Mouse (Mus musculus) thymus, postnatal 14 days (tissue): ENCODE measurements around the gene Selenoh.
"Not testable (repeated sequence)": the region's sequence is repeated elsewhere in the genome, so short reads cannot be mapped to it uniquely, and the experiment has no call there.

Experiments
- DNase-seq: peaks from one replicate; pipeline ENCODE4 v3.0.0; 2021

The Selenoh gene

GRCm38 (mm10) chr2:84670569-84670933 lies at the start of gene Selenoh:
TSS of gene Selenoh (minus strand) at chr2:84670770.
- peak; percentile 91 for DNase-seq

GRCm38 (mm10) chr2:84717357-84717756 lies 46.8 kb upstream of the Selenoh start:
- no peak for DNase-seq

DNA sequence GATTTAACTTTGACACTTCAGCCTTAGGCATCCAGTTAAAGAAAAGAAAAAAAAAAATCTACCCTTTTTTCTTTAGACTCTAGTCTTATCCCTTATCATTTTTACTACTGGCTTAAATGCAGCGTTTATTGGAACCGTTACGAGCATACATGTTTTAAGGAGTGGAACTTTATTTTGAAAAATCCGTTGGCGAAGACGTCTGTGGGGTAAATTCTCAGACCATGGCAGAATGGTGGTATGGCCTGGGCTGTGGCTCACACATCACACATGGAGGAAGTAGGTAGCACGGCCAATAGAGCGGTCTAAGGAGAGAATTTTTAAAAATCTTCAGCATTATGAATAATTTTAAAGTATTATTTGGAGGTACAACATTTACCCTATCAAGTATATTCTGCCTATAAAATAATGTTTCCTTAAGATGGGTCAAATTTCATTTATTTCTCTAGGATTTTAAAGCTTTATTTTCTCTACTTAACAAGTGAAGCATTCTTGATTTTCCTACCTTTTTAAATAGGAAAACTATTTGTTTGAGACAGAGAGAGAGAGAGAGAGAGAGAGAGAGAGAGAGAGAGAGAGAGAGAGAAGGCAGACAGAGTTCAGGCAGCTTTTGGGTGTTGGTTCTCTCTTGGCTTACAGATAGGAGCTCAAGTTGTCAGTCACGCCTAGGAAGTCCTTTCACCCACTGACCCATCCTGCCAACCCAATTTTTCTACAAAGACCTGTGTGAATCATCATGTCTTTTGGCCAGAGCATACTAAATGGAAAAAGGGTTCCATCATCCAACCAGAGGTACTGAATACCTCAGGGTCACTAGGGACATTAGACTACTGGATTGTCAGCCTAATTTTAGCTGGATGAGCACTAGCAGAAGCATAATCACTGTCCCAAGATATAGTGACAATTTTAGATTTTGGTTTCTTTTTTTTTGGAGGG lies 46.1 kb upstream of the Selenoh start:
- DNase-seq = no peak

DNA sequence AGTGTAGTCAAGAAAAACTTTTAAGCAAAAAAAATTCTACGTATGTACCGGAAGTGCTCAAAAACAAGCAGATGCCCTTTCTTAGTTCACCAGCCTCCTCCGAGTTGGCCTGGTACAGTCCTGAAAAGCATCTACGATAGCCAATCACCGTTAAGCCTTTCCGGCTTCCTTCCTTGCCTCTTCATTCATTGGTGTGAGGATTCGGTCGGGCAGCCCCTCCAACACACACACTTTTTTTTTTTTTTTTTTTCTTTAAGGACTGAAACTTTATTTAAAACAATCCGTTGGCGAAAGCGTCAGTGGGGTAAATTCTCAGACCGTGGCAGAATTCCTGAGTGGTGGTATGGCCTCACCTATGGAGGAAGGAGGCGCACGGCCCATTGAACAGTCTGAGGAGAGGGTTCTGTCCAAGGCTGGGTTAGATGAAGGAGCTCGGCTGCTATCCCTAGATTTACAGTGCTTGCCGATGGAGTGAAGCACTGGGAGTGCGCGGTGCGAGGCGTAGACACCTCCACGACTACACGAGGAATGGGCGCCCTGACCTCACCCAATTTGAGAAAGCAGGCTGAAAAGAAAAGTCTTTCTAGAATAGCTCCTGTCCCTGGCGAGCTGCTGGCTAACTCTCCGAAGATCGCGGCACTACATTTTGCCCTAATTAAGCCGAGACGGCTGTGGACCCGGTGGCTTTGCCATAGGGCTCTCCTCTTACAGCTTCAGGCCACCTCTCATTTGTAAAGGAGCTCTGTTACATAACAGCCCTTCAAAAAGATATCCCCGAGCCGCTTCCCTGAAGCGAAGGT lies 45.2 kb upstream of the Selenoh start:
- DNase-seq = peak; percentile 82

DNA sequence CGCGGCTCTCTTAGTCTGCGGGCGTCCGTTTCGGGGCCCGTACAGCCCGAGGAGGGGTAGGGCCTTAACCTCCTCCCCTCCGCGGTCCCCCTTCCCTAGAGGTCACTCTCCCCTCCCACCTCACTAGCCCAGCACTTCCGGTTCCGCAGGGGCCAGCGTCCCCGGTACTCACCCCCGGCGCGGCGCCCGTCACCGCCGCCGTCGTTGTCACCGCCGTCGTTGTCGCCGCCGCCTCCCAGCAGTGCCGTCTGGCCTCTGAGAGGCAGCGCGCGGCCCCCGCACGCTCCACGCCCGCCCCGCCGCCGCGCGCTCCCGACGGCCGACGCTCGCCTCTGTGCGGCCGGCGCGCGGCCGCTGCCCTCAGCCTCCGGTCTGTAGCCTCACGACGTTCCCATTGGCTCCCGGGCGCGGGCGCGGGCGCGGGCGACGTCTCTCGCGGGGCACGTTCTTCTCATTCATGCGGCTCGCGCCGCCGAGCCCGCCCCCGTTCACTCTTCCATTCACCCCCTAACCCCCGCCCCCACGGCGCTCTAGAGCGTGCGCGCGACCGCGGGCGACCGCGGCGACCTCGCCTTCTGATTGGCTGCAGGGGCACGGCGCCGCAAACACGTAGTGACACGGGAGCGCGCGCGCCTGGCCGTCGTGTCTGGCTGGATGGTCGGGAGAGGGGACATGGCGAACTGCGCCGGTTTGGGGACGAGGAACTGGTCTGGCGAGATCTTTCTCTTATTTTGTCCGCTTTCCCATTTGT lies 44.4 kb upstream of the Selenoh start, which contains the start of gene Zdhhc5:
Gene Zdhhc5 (minus strand): TSS at position 370 of the 751 bp plus-strand sequence.
- peak; percentile 99 for DNase-seq

GRCm38 (mm10) chr2:84714422-84714810 lies 43.8 kb upstream of the Selenoh start:
- DNase-seq = no peak

GRCm38 (mm10) chr2:84711898-84712297 lies 41.3 kb upstream of the Selenoh start:
- no peak for DNase-seq

- no peak for DNase-seq
Observed at GRCm38 (mm10) chr2:84707523-84707922, 37.0 kb upstream of the Selenoh start.

DNA sequence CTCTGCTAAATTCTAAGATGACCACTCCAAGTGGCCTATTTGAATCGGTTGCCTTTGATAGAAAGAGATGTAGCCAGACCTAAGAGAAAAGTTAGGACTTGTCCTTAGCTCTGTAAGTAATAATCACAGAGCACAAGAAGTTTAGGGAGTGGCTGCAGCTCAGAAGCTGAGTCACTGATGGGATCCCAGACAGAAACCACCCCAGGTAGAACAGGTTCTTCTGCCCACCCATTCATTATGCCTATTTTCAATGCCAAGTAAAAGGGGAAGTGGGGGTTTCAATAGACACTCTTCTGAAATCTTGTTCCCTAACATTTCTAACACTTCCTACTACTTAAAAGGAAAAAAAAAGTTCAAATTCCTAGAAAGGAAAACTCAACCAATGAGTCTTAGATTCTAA lies 34.7 kb upstream of the Selenoh start:
- DNase-seq = no peak

- no peak for DNase-seq
Observed at GRCm38 (mm10) chr2:84704329-84704728, 33.8 kb upstream of the Selenoh start.

DNA sequence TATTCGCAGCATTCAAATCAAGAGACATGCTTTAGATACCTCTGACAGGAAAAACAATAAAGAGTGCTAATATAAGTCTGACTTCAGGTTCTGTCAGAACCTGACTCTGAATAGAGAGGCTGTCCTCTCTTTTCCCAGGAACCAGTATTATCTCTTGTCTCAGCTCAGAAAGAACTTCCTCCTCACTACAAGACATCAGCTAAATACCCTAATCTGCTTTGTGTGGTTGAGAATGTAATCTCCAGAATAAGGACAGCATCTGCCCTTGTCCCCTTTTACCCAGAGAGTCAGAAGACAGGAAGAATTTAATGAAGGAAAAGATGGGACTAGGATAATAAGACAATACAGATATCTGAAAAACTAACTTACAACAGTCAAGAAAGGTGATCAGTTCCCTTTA lies 32.9 kb upstream of the Selenoh start:
- no peak for DNase-seq

DNA sequence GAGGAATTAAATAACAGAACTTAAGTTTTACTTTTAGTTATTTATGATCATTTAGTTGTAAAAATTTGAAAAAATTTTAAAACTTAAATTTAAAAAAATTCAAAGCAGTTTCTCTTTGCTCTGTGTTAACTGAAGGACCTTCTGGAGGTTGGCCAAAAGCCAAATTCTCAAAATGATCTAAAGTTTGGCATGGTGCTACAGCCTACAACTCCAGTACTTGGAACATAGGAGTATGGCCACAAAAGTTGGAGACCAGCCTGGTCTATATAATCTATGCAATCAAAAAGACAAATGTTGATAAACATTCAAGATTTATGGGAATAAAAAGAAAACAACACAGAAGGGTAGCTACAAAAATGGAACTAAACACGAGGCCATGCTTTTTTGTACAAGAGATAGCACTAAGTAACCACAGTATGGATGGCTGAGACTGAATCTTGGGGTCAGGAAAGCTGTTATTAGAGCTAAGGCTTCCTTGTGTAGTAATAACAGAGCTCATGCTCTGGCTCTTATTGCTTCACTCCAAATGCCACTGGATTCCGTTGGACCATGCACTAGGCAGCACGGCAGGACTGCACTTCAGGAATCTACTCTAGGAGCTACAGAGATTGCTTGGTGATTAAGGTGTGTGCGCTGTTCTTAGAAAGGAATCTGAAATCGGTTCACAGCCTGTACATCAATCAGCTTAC lies 24.6 kb upstream of the Selenoh start:
- no peak for DNase-seq

DNA sequence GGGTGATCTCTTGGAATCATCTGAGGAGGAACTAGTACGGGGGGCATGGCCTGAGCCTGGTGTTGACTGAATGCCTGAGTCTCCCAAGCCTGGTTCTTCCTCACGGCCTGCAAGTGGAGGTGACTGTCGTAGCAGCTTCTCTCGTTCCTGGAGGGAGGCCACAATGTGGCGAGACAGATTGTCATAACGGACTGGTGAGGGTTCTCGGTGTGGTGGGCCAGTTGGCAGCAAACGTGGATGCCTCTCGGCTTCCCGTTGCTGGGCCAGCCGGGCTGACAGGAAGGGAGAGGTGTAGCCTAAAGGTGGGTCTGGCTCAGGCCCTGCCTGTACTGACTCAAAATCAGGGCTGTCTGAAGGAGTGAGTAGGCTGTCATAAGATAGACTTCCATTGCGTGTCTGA lies 19.5 kb upstream of the Selenoh start:
- DNase-seq = no peak

DNA sequence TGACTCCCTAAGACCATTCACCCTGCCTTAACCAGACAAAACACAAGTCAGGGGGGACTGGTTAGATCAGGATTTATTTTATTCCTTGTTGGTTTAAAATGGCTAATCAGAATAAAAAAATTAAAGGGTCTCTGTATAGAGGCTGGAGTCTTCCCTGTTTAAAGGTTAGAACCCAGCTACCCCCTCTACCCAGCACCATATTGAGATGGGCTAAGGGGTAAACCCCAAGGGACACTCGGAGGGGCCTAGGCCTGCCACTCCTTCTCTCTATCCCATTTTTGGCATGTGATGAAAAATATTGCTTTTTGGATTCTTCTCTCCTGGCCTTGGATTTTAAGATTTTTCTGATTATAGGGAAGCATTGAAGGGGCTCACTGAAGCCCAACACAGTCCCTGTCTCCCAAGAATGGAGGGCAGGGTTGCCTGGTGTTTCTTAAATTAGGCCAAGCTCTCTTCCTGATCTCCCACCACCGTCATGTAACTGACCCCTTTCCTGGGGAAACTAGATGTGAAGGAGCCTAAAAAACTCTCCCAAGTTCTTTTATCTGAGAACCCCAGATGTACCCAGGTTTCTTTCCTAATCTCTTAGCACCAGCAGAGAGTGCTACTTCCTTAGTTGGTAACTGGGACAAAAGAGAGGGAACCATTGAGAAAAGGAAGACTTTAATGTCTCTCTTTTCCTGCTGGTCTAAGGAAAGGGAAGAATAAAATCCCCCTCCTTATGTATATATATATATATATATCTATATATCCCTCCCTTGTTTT lies 17.7 kb upstream of the Selenoh start:
- no peak for DNase-seq

DNA sequence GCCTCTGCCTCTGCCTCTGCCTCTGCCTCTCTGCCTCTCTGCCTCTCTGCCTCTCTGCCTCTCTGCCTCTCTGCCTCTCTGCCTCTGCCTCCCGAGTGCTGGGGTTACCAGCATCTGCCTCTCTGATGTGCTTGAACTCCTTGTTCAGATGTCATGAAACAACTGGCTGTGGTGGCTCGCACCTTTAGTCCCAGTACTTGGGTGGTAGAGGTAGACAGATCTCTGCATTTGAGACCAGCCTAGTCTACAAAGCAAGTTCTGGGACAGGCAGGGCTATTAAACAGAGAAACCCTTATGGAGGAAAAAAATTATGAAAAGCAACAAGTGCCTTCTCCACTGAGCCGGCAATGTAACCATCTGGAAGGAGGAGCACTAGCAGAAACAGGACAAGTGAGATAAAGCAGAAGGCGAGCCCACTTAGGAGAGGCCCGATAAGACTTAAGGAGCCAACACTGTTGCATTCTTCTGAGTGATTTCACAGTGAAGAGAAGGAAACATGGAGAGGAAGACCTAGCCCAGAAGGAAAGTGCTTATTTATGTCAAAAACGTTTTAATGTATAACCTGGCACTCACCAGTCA lies 12.1 kb upstream of the Selenoh start:
- DNase-seq = no peak

DNA sequence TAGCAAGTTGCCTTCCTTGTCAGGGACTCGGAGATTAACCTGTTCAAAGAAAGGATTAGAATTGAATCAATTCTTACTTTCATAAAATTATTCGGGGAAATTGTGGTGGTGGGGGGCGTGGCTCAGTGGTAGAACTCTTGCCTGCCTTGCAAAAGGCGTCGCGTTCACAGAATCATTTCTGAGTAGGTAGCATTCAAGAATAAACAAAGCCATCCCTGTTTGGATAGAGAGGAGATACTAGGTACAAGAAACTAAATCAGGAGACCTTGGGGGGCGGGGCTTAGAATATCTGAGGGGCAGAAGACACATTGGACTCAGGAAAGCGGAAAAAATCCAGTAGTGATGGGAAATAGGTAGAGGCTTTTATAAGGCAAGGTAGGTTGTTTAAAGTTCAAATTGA lies 8.4 kb upstream of the Selenoh start, which contains the start of gene Tmx2:
Gene Tmx2 (minus strand): TSS at position 125 of the 400 bp plus-strand sequence.
- peak; percentile 21 for DNase-seq

GRCm38 (mm10) chr2:84677968-84678880 lies 7.7 kb upstream of the Selenoh start, which contains the start of the genes Gm28635 and Med19:
TSS of gene Gm28635 (minus strand) at chr2:84678041.
TSS of gene Med19 (plus strand) at chr2:84678402.
- peak; percentile 94 for DNase-seq

GRCm38 (mm10) chr2:84677270-84677967 lies 6.8 kb upstream of the Selenoh start:
- DNase-seq = no peak

DNA sequence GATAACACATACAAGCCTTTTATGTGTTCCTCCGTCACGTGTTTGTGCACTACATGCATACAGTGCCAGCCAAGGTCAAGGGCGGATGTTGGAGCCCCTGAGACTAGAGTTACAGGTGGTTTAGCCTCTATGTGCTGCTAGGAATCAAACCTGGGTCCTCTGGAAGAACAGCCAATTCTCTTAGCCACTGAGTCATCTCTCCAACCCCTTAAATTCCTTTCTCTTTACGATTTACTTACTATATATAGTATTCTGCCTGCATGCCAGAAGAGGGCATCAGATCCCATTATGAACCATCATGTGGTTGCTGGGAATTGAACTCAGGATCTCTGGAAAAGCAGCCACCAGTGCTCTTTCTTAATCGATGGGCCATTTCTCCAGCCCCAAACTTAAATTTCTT lies 965 bp upstream of the Selenoh start:
- not testable (repeated sequence) for DNase-seq
